Mouse (Mus musculus): Measurements from ENCODE around the gene Slc35b4.

DNA sequence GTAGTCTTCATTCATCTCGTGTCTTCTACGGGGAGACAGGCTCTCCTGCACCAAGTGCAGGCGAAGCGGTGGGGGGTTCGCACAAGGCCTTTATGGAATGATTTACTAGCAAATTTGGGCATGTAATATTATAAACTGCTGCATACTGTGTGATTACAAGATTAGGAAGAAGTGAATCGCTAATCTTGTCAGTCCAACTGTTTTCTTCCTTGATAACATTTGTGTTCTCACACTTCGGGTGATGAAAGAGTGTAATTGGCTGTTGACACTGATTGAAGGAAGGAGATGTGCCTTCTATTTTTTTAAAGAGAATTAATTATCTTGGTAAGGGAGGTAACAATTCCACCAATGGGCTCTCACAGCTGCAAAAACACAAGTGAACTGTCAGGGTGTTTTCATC lies 28.3 kb downstream of the Slc35b4 start:
- TF ChIP-seq CTCF (IDR thresholded peaks at IDR 0.05): no peak
- TF ChIP-seq EP300 (IDR thresholded peaks at IDR 0.05): no peak

Data from lung, postnatal 0 days (tissue).